In genomic region chr15:8065221-8065620, GRCm38 (mm10) we compare ENCODE assay signal across 12 mouse cellular contexts. TPM values are rescaled to one million over a fixed set of nuclear protein-coding genes. Genes with fewer than 3 reads are reported as not detected.
DNase-seq lines count a peak whose midpoint lies in the region; ATAC-seq and TF ChIP-seq lines count a peak whose summit lies in the region.
"Had no signal": no experiment of that assay in that cellular context is flagged by ENCODE, and none has a peak within 500 bp of the region (broad histone marks: within the 10 kb centered on the region; RNA-seq: fewer than 3 reads in every experiment).

No protein-coding gene starts in this region.

- H3K27me3 ChIP-seq in hindbrain, postnatal 0 days (ENCODE audit: insufficient read depth, low read length): no peaks in the 10 kb centered on the region
- no peaks in the 10 kb centered on the region for H3K27me3 ChIP-seq in hindbrain, embryonic 13.5 days
- no peaks in the 10 kb centered on the region for H3K27me3 ChIP-seq in lung, postnatal 0 days (replicated peaks; ENCODE audit: insufficient read depth, low read length)
- H3K27me3 ChIP-seq: heart, embryonic 13.5 days; liver, embryonic 13.5 days; megakaryocyte, embryonic 14.5 days had no signal

- H3K27ac ChIP-seq in hindbrain, postnatal 0 days: no peak overlapping the region
- H3K27ac ChIP-seq in hindbrain, embryonic 13.5 days: no peak overlapping the region
- no peak overlapping the region for H3K27ac ChIP-seq in lung, postnatal 0 days (ENCODE audit: low read length)
- H3K27ac ChIP-seq: heart, embryonic 13.5 days; liver, embryonic 13.5 days had no signal

- no peak overlapping the region for H3K4me3 ChIP-seq in hindbrain, postnatal 0 days (ENCODE audit: low read length)
- H3K4me3 ChIP-seq in hindbrain, embryonic 13.5 days: no peak overlapping the region
- no peak overlapping the region for H3K4me3 ChIP-seq in lung, postnatal 0 days (ENCODE audit: low read depth, low read length)
- H3K4me3 ChIP-seq: heart, embryonic 13.5 days; liver, embryonic 13.5 days; megakaryocyte, embryonic 14.5 days had no signal

- TF ChIP-seq CTCF in hindbrain, postnatal 0 days (IDR thresholded peaks at IDR 0.05; ENCODE audit: low read depth): peak; percentile 60
- TF ChIP-seq CTCF in lung, postnatal 0 days (IDR thresholded peaks at IDR 0.05): no peak; the same call in 1 of the 2 replicates

- peak; percentile 55 for DNase-seq in hindbrain, postnatal 0 days (ENCODE audit: low spot score)
- peak; percentile 5 for DNase-seq in lung, postnatal 0 days (ENCODE audit: low spot score)
- no peak for DNase-seq in lung, postnatal 4 days
- DNase-seq in NIH3T3 (ENCODE audit: low read depth): peak; percentile 64
- DNase-seq in induced T-regulatory cell, adult 2 months (ENCODE audit: low read depth): peak; percentile 9
- DNase-seq in urinary bladder, postnatal 25 days (ENCODE audit: low spot score): no peak
- DNase-seq: adrenal gland, postnatal 10 days; cerebellum, adult 9-11 months; liver, embryonic 13.5 days had no signal

- H3K9ac ChIP-seq in hindbrain, postnatal 0 days (replicated peaks; ENCODE audit: low read length): no peak overlapping the region
- no peak overlapping the region for H3K9ac ChIP-seq in hindbrain, embryonic 13.5 days
- no peak overlapping the region for H3K9ac ChIP-seq in lung, postnatal 0 days (replicated peaks; ENCODE audit: low read depth)
- H3K9ac ChIP-seq: heart, embryonic 13.5 days; liver, embryonic 13.5 days had no signal

- peaks cover 5% of the 10 kb centered on the region for H3K36me3 ChIP-seq in hindbrain, postnatal 0 days (ENCODE audit: insufficient read depth, low read length)
- peaks cover 53% of the 10 kb centered on the region for H3K36me3 ChIP-seq in hindbrain, embryonic 13.5 days
- 0 out of 2 replicates have a peak, but pooled peaks cover 7% of the 10 kb centered on the region for H3K36me3 ChIP-seq in lung, postnatal 0 days (ENCODE audit: insufficient read depth, low read length)

- H3K4me1 ChIP-seq in hindbrain, postnatal 0 days (ENCODE audit: insufficient read depth, low read length): no peaks in the 10 kb centered on the region
- H3K4me1 ChIP-seq in hindbrain, embryonic 13.5 days (replicated peaks): no peaks in the 10 kb centered on the region
- H3K4me1 ChIP-seq in lung, postnatal 0 days (ENCODE audit: insufficient read depth, low read depth, low read length): no peaks in the 10 kb centered on the region
- H3K4me1 ChIP-seq: heart, embryonic 13.5 days; liver, embryonic 13.5 days; megakaryocyte, embryonic 14.5 days had no signal

- peak; percentile 74 for ATAC-seq in hindbrain, postnatal 0 days
- no peak for ATAC-seq in hindbrain, embryonic 13.5 days (ENCODE audit: low FRiP score)
- ATAC-seq in lung, postnatal 0 days: no peak

- H3K4me2 ChIP-seq in hindbrain, postnatal 0 days (ENCODE audit: low read depth, low read length): no peak overlapping the region
- no peak overlapping the region for H3K4me2 ChIP-seq in hindbrain, embryonic 13.5 days
- no peak overlapping the region for H3K4me2 ChIP-seq in lung, postnatal 0 days (replicated peaks; ENCODE audit: low read depth, low read length)
- H3K4me2 ChIP-seq: heart, embryonic 13.5 days; liver, embryonic 13.5 days had no signal

- no peaks in the 10 kb centered on the region for H3K9me3 ChIP-seq in hindbrain, postnatal 0 days (ENCODE audit: low read length)
- H3K9me3 ChIP-seq in hindbrain, embryonic 13.5 days: no peaks in the 10 kb centered on the region
- no peaks in the 10 kb centered on the region for H3K9me3 ChIP-seq in lung, postnatal 0 days (ENCODE audit: low read length)
- H3K9me3 ChIP-seq: heart, embryonic 13.5 days; liver, embryonic 13.5 days; megakaryocyte, embryonic 14.5 days had no signal

- TF ChIP-seq EP300 in lung, postnatal 0 days (IDR thresholded peaks at IDR 0.05): no peak

- 78% methylated on average over 6 of the region's 6 CpGs for WGBS in hindbrain, postnatal 0 days
- 89% methylated on average over 6 of the region's 6 CpGs for WGBS in hindbrain, embryonic 13.5 days
- 68% methylated on average over 6 of the region's 6 CpGs for WGBS in lung, postnatal 0 days

RNA-seq across cellular contexts. Expression of gene Wdr70, which starts 33.8 kb away (rescaled TPM):
- 45.5 and 51.0 TPM in 2 replicates for total RNA-seq in hindbrain, postnatal 0 days (2014; rRNA removed)
- polyA plus RNA-seq in hindbrain, postnatal 0 days (2015; fragmentation: Nextera tagmentation; extraction: Ambion mirVana): 64.3 and 69.9 TPM in 2 replicates
- 68.4 and 72.2 TPM in 2 replicates for polyA plus RNA-seq in hindbrain, embryonic 13.5 days (2015; fragmentation: Nextera tagmentation; extraction: Ambion mirVana)
- polyA plus RNA-seq in lung, postnatal 0 days (2015; fragmentation: Nextera tagmentation; extraction: Ambion mirVana): 27.0 and 29.1 TPM in 2 replicates

RNA-seq across cellular contexts. Expression of gene Nup155, which starts 43.9 kb away (rescaled TPM):
- total RNA-seq in hindbrain, postnatal 0 days (2014; rRNA removed): 40.5 and 42.0 TPM in 2 replicates
- 6.0 and 6.3 TPM in 2 replicates for polyA plus RNA-seq in hindbrain, postnatal 0 days (2015; fragmentation: Nextera tagmentation; extraction: Ambion mirVana)
- 11.4 and 11.9 TPM in 2 replicates for polyA plus RNA-seq in hindbrain, embryonic 13.5 days (2015; fragmentation: Nextera tagmentation; extraction: Ambion mirVana)
- 3.4 and 4.2 TPM in 2 replicates for polyA plus RNA-seq in lung, postnatal 0 days (2015; fragmentation: Nextera tagmentation; extraction: Ambion mirVana)

Comparison
In these comparisons a context has a peak if more than half of its experiments do, and no peak if none do; other contexts are left out.
1. DNase-seq: peak in hindbrain, postnatal 0 days (single experiment), lung, postnatal 0 days (single experiment), NIH3T3 (single experiment) and induced T-regulatory cell, adult 2 months (single experiment); none in lung, postnatal 4 days (0 of 2) and urinary bladder, postnatal 25 days (single experiment).